Mouse (Mus musculus): Measurements from ENCODE around the gene P4ha3. TPM values are rescaled to one million over a fixed set of nuclear protein-coding genes. Genes with fewer than 3 reads are reported as not detected.

The P4ha3 gene
- polyA plus RNA-seq, 1 experiment from 2014 or later: 6.8 TPM

DNA sequence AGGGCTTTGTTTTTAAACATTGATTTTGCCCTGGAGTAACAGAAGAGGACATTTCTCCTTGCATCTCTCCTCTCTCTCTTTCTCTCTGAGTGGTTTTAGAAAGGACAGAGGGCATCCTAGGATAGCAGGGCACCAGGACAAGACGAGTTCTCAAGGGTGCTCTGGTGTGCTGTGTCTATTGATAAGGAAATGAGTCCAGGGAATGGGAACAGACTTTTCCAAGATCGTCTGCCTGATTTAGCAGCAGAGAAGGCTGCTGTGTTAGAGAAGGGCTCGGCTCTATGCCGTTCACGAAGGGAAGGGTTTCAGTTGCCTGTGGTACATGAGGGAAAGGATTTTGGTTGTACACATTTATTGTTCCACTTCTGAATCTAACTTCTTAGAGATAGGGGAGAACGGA lies 24.4 kb downstream of the P4ha3 start:
- Histone ChIP-seq H3K36me3 (ENCODE audit: control insufficient read depth, insufficient read depth, low read length) (no peaks in the 10 kb centered on the region), H3K4me3 (replicated peaks; ENCODE audit: low read depth, low read length) (no peak overlapping the region), H3K27me3 (ENCODE audit: control insufficient read depth, insufficient read depth, low read length) (no peaks in the 10 kb centered on the region), H3K4me1 (ENCODE audit: control insufficient read depth, insufficient read depth, low read length) (peaks cover 39% of the 10 kb centered on the region), H3K9ac (replicated peaks; ENCODE audit: low read length) (no peak overlapping the region), H3K27ac (replicated peaks; ENCODE audit: low read depth, low read length) (peak overlapping the region; percentile 87), H3K4me2 (ENCODE audit: low read length) (no peak overlapping the region), H3K9me3 (ENCODE audit: control insufficient read depth, low read length) (no peaks in the 10 kb centered on the region)
- ATAC-seq (ENCODE audit: low FRiP score, low TSS enrichment): no peak
- WGBS: 40% methylated on average over 6 of the region's 6 CpGs
- DNase-seq: peak; percentile 31

DNA sequence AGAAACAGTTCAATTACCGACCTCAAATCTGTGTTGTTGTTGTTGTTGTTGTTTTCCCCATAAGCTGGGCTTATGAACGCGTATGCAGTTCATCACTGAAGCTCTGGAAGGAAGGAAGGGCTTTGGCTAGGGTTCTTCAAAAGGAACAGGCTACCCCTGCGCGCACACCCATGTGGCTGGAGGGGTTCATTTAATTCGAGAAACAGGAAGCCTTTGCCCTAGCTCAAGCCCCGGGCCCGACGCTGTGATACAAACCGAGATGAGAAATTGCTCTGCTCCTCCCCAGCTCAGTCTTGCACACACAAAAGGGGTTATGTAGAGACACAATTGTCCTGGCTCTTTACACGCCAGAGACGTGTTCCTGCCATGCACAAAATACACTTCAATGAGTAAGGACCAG lies 25.0 kb downstream of the P4ha3 start:
- Histone ChIP-seq H3K9me3 (ENCODE audit: control insufficient read depth, low read length) (no peaks in the 10 kb centered on the region), H3K27me3 (ENCODE audit: control insufficient read depth, insufficient read depth, low read length) (no peaks in the 10 kb centered on the region), H3K4me1 (ENCODE audit: control insufficient read depth, insufficient read depth, low read length) (peaks cover 39% of the 10 kb centered on the region), H3K36me3 (ENCODE audit: control insufficient read depth, insufficient read depth, low read length) (no peaks in the 10 kb centered on the region), H3K9ac (replicated peaks; ENCODE audit: low read length) (no peak overlapping the region), H3K27ac (replicated peaks; ENCODE audit: low read depth, low read length) (peak overlapping the region; percentile 87), H3K4me3 (replicated peaks; ENCODE audit: low read depth, low read length) (no peak overlapping the region), H3K4me2 (ENCODE audit: low read length) (no peak overlapping the region)
- ATAC-seq (ENCODE audit: low FRiP score, low TSS enrichment) (no peak), DNase-seq (no peak)
- 79% methylated on average over 12 of the region's 12 CpGs for WGBS

DNA sequence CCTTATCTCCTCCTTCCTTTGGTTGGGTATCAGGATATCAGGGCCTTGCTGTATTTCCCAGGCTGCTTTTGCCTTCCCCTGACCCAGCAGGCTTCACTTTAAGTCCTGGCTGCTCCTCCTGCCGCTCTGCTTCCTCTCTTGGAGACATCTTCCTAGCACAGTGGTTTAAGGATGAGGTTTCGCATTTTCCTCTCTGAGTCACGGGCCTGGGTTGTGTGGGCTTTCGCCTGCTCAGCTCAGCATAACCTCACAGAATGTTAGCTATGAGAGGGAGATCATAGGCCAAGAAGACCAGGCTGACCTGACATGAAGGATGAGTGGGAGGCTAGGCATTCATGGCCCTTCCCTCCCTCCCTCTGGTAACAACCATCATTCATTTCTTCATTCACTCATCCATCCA lies 27.4 kb downstream of the P4ha3 start:
- ATAC-seq (ENCODE audit: low FRiP score, low TSS enrichment) (no peak), DNase-seq (no peak)
- H3K4me2 ChIP-seq (ENCODE audit: low read length): no peak overlapping the region
- H3K4me3 ChIP-seq (replicated peaks; ENCODE audit: low read depth, low read length): no peak overlapping the region
- H3K9me3 ChIP-seq (ENCODE audit: control insufficient read depth, low read length): no peaks in the 10 kb centered on the region
- H3K36me3 ChIP-seq (ENCODE audit: control insufficient read depth, insufficient read depth, low read length): no peaks in the 10 kb centered on the region
- WGBS: 91% methylated on average over 4 of the region's 4 CpGs
- peaks cover 32% of the 10 kb centered on the region for H3K4me1 ChIP-seq (ENCODE audit: control insufficient read depth, insufficient read depth, low read length)
- H3K27ac ChIP-seq (replicated peaks; ENCODE audit: low read depth, low read length): no peak overlapping the region
- H3K9ac ChIP-seq (replicated peaks; ENCODE audit: low read length): no peak overlapping the region
- H3K27me3 ChIP-seq (ENCODE audit: control insufficient read depth, insufficient read depth, low read length): no peaks in the 10 kb centered on the region

- Histone ChIP-seq H3K4me2 (ENCODE audit: low read length) (no peak overlapping the region), H3K9me3 (ENCODE audit: control insufficient read depth, low read length) (no peaks in the 10 kb centered on the region), H3K4me1 (ENCODE audit: control insufficient read depth, insufficient read depth, low read length) (no peaks in the 10 kb centered on the region), H3K27me3 (ENCODE audit: control insufficient read depth, insufficient read depth, low read length) (no peaks in the 10 kb centered on the region), H3K9ac (replicated peaks; ENCODE audit: low read length) (no peak overlapping the region), H3K4me3 (replicated peaks; ENCODE audit: low read depth, low read length) (no peak overlapping the region), H3K36me3 (ENCODE audit: control insufficient read depth, insufficient read depth, low read length) (no peaks in the 10 kb centered on the region), H3K27ac (replicated peaks; ENCODE audit: low read depth, low read length) (no peak overlapping the region)
- ATAC-seq (ENCODE audit: low FRiP score, low TSS enrichment) (no peak), DNase-seq (no peak)
- WGBS: 97% methylated on average over 8 of the region's 8 CpGs
These were observed 31.6 kb downstream of the P4ha3 start for GRCm38 (mm10) chr7:100316924-100317323.

- Histone ChIP-seq H3K9ac (replicated peaks; ENCODE audit: low read length) (no peak overlapping the region), H3K27ac (replicated peaks; ENCODE audit: low read depth, low read length) (no peak overlapping the region), H3K36me3 (ENCODE audit: control insufficient read depth, insufficient read depth, low read length) (no peaks in the 10 kb centered on the region), H3K4me1 (ENCODE audit: control insufficient read depth, insufficient read depth, low read length) (no peaks in the 10 kb centered on the region), H3K4me2 (ENCODE audit: low read length) (no peak overlapping the region), H3K9me3 (ENCODE audit: control insufficient read depth, low read length) (no peaks in the 10 kb centered on the region), H3K4me3 (replicated peaks; ENCODE audit: low read depth, low read length) (no peak overlapping the region), H3K27me3 (ENCODE audit: control insufficient read depth, insufficient read depth, low read length) (no peaks in the 10 kb centered on the region)
- DNase-seq (no peak), ATAC-seq (ENCODE audit: low FRiP score, low TSS enrichment) (no peak)
- 96% methylated on average over 5 of the region's 5 CpGs for WGBS
These were observed 32.2 kb downstream of the P4ha3 start for GRCm38 (mm10) chr7:100317534-100317933.

DNA sequence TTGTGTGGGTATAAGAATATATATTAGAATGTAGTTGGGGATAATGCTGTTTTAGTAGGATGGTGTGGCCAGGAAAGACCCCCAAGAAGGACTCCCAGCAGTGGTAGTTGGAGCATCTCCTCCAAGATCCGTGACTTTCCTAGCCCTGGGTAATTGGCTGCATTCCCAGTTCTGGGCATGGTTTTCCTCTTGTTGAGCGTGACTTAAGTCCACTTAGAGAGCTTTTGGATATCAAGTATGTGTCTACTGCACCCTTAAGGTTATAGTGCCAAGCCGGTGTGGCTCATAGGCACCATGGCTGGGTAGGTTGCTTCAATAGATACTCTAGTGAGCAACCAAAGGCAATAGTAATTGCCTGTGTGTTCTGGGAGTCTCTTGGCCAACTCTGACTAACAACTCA lies 38.4 kb downstream of the P4ha3 start:
- no peak for DNase-seq
- Histone ChIP-seq H3K4me1 (ENCODE audit: control insufficient read depth, insufficient read depth, low read length) (no peaks in the 10 kb centered on the region), H3K9me3 (ENCODE audit: control insufficient read depth, low read length) (no peaks in the 10 kb centered on the region), H3K9ac (replicated peaks; ENCODE audit: low read length) (no peak overlapping the region), H3K4me3 (replicated peaks; ENCODE audit: low read depth, low read length) (no peak overlapping the region), H3K36me3 (ENCODE audit: control insufficient read depth, insufficient read depth, low read length) (peaks cover 31% of the 10 kb centered on the region), H3K4me2 (ENCODE audit: low read length) (no peak overlapping the region), H3K27me3 (ENCODE audit: control insufficient read depth, insufficient read depth, low read length) (no peaks in the 10 kb centered on the region), H3K27ac (replicated peaks; ENCODE audit: low read depth, low read length) (no peak overlapping the region)
- no peak for ATAC-seq (ENCODE audit: low FRiP score, low TSS enrichment)
- WGBS: 93% methylated on average over 3 of the region's 3 CpGs

DNA sequence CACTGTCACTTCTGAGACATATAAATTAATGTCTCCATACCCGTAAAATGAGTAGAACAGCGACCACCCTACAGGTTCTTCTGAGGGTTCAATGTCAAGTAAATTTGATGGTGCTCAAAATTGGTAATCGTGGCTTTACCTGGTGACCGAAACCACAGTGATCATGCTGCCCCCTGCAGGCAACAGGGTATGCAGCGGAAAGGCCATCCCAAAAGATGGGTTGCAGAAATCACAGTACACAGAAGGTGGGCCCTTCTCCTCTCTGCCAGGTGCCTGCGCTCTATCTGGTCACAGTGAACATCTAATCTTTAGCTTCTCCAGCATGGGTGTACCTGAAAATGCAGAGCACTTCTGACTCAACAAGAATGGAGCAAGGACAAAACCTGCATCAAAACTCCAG lies 40.2 kb downstream of the P4ha3 start:
- peaks cover 45% of the 10 kb centered on the region for H3K36me3 ChIP-seq (ENCODE audit: control insufficient read depth, insufficient read depth, low read length)
- H3K27me3 ChIP-seq (ENCODE audit: control insufficient read depth, insufficient read depth, low read length): no peaks in the 10 kb centered on the region
- H3K9me3 ChIP-seq (ENCODE audit: control insufficient read depth, low read length): no peaks in the 10 kb centered on the region
- 77% methylated on average over 6 of the region's 6 CpGs for WGBS
- H3K9ac ChIP-seq (replicated peaks; ENCODE audit: low read length): no peak overlapping the region
- ATAC-seq (ENCODE audit: low FRiP score, low TSS enrichment) (no peak), DNase-seq (peak; percentile 82)
- H3K27ac ChIP-seq (replicated peaks; ENCODE audit: low read depth, low read length): no peak overlapping the region
- no peak overlapping the region for H3K4me2 ChIP-seq (ENCODE audit: low read length)
- no peaks in the 10 kb centered on the region for H3K4me1 ChIP-seq (ENCODE audit: control insufficient read depth, insufficient read depth, low read length)
- no peak overlapping the region for H3K4me3 ChIP-seq (replicated peaks; ENCODE audit: low read depth, low read length)

- Histone ChIP-seq H3K4me1 (ENCODE audit: control insufficient read depth, insufficient read depth, low read length) (no peaks in the 10 kb centered on the region), H3K36me3 (ENCODE audit: control insufficient read depth, insufficient read depth, low read length) (peaks cover 65% of the 10 kb centered on the region), H3K9ac (replicated peaks; ENCODE audit: low read length) (no peak overlapping the region), H3K4me2 (ENCODE audit: low read length) (no peak overlapping the region), H3K27me3 (ENCODE audit: control insufficient read depth, insufficient read depth, low read length) (no peaks in the 10 kb centered on the region), H3K9me3 (ENCODE audit: control insufficient read depth, low read length) (no peaks in the 10 kb centered on the region), H3K4me3 (replicated peaks; ENCODE audit: low read depth, low read length) (no peak overlapping the region), H3K27ac (replicated peaks; ENCODE audit: low read depth, low read length) (no peak overlapping the region)
- ATAC-seq (ENCODE audit: low FRiP score, low TSS enrichment) (no peak), DNase-seq (no peak)
- 92% methylated on average over 7 of the region's 7 CpGs for WGBS
These were observed 42.2 kb downstream of the P4ha3 start for GRCm38 (mm10) chr7:100327514-100327913.

DNA sequence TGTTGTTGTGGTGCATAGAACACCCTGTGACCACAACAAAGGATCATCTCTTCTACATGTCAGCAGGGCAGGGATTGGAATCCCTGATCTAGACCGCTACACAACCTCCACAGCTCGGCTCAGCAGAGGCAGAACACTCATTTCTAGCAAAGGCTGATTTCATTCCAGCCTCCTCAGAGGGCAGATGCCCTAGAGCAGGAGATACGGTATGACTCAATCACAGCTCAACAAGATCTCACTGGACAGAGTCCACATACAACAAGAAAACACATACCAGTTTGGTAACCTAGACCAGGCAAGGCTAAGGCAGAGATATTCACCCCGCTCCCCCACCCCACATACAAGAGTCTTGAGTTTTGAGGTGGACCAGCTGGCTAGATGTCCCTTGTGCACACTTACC lies 43.3 kb downstream of the P4ha3 start:
- H3K36me3 ChIP-seq (ENCODE audit: control insufficient read depth, insufficient read depth, low read length): peaks cover 76% of the 10 kb centered on the region
- WGBS: 90% methylated on average over 4 of the region's 4 CpGs
- H3K4me3 ChIP-seq (replicated peaks; ENCODE audit: low read depth, low read length): no peak overlapping the region
- DNase-seq (no peak), ATAC-seq (ENCODE audit: low FRiP score, low TSS enrichment) (no peak)
- H3K4me2 ChIP-seq (ENCODE audit: low read length): no peak overlapping the region
- no peaks in the 10 kb centered on the region for H3K27me3 ChIP-seq (ENCODE audit: control insufficient read depth, insufficient read depth, low read length)
- no peak overlapping the region for H3K27ac ChIP-seq (replicated peaks; ENCODE audit: low read depth, low read length)
- H3K9ac ChIP-seq (replicated peaks; ENCODE audit: low read length): no peak overlapping the region
- H3K4me1 ChIP-seq (ENCODE audit: control insufficient read depth, insufficient read depth, low read length): no peaks in the 10 kb centered on the region
- H3K9me3 ChIP-seq (ENCODE audit: control insufficient read depth, low read length): no peaks in the 10 kb centered on the region
